Mouse (Mus musculus) cortical plate, adult 2 months (tissue): ENCODE measurements around the gene Gpatch2.

Experiments
- CTCF ChIP-seq: fragments of 200-500 bp; IDR thresholded peaks from 2 replicates; pipeline ENCODE4 v1.5.1; 2011; ENCODE audit warnings: mild to moderate bottlenecking, control low read depth, low read length; ENCODE audit not compliant: insufficient read depth; ENCODE audit errors: extremely low read depth
- POLR2A ChIP-seq: fragments of 200-500 bp; IDR thresholded peaks from 2 replicates; pipeline ENCODE4 v1.6.1; 2011; ENCODE audit warnings: mild to moderate bottlenecking, low read length, control low read depth; ENCODE audit not compliant: insufficient read depth; ENCODE audit errors: extremely low read depth

GRCm38 (mm10) chr1:187356169-187356568, 140.9 kb downstream of the Gpatch2 start:
- TF ChIP-seq POLR2A (no peak), CTCF (no peak)
